Mouse (Mus musculus) olfactory bulb, adult 2 months (tissue): ENCODE measurements around the gene Jaml.

ENCODE experiments used
- CTCF ChIP-seq: fragments of 200-500 bp; IDR thresholded peaks from 2 replicates; pipeline ENCODE4 v1.5.1; 2012; ENCODE audit warnings: low read depth, mild to moderate bottlenecking, low read length, moderate library complexity; ENCODE audit not compliant: insufficient read depth
- POLR2A ChIP-seq: fragments of 200-500 bp; IDR thresholded peaks from 2 replicates; pipeline ENCODE4 v1.6.1; 2012; ENCODE audit warnings: mild to moderate bottlenecking, low read depth, low read length, moderate library complexity; ENCODE audit not compliant: insufficient read depth

GRCm38 (mm10) chr9:45117741-45118431 lies 38.9 kb downstream of the Jaml start, which contains the start of gene Scn2b:
- TF ChIP-seq CTCF (no peak), POLR2A (no peak)
